Mouse (Mus musculus) layer of hippocampus, adult 2 months (tissue): Measurements from ENCODE around the gene Capn12. TPM values are rescaled to one million over a fixed set of nuclear protein-coding genes. Genes with fewer than 3 reads are reported as not detected.

Experiments used
- DNase-seq, 2 experiments: peaks; one replicate each; pipeline ENCODE4 v3.0.0; 2022; ENCODE audit warnings: low spot score in 2 of 2
- H3K27ac ChIP-seq: fragments of 200-600 bp; 2 replicates; pipeline ENCODE4 v1.8.1; 2022
- H3K4me3 ChIP-seq: fragments of 200-600 bp; 2 replicates; pipeline ENCODE4 v1.8.1; 2022; ENCODE audit warnings: mild to moderate bottlenecking
- CTCF ChIP-seq: fragments of 200-600 bp; conservative IDR thresholded peaks from 2 replicates; pipeline ENCODE4 v1.8.1; 2022; ENCODE audit warnings: antibody characterized with exemption, mild to moderate bottlenecking, moderate library complexity
- total RNA-seq, 2 experiments: library from RNA; stranded (reverse); gene quantifications; 2 replicates each; pipeline ENCODE4 v1.2.3; 2021

Capn12 gene
- total RNA-seq, 2 experiments from 2014 or later = 0.15 to 0.29 TPM

DNA sequence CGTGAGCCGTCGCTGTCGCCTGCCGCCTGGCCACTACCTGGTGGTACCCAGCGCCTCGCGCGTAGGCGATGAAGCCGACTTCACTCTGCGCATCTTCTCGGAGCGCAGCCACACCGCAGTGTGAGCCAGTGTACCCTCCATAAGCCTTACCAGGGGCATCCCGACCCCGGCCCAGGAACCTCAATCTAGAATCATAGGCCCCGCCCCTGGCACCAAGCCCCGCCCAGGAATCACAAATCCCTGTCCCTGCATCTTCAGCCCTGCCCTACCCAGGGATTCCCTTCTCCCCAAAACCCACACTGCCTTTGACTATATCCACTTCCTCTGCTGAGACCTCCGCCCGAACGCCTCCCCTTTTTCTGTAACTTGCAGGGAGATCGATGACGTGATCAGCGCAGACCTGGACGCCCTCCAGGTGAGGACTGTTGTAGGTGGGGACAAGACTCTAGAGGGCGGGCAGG is 7.5 kb downstream of the Capn12 start:
- H3K27ac ChIP-seq = no peak overlapping the region

DNA sequence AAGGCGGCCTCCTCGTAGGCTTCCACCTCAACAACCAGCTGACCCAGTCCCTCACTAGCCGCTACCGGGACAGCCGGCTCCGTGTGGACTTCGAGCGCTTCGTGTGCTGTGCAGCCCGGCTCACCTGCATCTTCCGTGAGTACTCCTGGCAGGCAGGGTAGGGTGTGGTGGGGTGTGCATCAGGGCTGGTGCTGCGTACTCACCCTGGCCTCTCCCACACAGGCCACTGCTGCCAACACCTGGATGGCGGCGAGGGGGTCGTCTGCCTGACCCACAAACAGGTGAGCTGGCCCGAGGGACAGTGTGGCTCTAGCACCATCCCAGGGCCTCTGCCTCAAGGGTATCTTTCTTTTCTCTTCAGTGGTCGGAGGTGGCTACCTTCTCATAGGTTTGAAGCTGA is 11.4 kb downstream of the Capn12 start:
- DNase-seq = no peak
- Histone ChIP-seq H3K27ac (no peak overlapping the region), H3K4me3 (no peak overlapping the region)
- no peak for TF ChIP-seq CTCF

More for the DNA sequence above, 7.5 kb downstream of the Capn12 start:
- DNase-seq = no peak
- no peak for TF ChIP-seq CTCF
- H3K4me3 ChIP-seq = peak overlapping the region; percentile 49

DNA sequence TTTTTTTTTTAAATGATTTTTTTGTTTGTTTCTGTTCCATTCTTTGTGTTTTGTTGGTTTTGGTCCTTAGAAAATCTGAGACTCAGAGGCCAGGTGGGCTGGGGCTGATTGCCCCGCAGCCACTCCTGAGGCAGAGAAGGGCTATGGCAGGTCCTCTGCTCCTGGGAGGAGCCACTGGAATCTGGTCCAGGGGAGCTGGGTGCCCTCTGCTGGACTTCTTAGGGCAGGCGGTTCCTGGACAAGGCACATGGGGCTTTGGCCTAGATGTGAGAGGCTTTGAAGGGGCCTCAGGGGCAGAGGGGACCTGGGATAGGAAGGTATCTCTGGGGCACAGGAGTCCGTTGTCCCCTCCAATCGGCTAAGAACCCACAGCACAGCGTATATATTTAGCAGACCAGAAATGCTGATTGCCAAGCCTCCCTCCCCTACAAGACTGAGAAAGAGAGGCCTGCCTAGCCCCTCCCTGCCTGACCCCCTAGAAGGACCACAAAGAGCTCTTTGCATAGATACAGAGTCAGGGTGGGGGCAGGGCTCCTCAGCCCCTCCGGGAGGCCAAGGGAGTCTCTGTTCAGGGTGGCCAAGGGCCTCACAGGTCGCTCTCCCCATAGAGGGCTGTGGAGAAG is 12.5 kb downstream of the Capn12 start:
- Histone ChIP-seq H3K4me3 (no peak overlapping the region), H3K27ac (no peak overlapping the region)
- peak; percentile 70 for TF ChIP-seq CTCF
- DNase-seq = no peak

DNA sequence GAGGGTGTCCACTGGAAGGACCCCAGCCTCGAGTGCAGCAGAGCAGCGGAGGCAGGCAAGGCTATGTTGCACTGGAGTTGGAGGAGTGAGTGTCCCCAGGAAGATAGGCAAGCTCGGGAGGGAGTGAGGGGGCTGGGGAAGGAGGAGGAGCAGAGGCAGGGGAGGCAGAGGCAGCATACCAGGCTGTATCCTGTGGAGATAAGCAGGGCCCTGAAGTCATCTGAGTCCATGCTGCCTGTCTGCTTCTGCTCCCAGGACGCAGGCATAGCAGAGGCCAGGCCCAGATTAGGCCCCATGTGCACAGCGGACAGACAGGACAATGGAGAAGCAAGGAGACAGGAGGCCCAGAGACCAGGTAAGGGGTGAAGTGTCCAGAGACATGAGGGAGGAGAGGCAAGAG is 13.7 kb downstream of the Capn12 start:
- H3K4me3 ChIP-seq = no peak overlapping the region
- DNase-seq = no peak
- TF ChIP-seq CTCF = no peak
- H3K27ac ChIP-seq = no peak overlapping the region

DNA sequence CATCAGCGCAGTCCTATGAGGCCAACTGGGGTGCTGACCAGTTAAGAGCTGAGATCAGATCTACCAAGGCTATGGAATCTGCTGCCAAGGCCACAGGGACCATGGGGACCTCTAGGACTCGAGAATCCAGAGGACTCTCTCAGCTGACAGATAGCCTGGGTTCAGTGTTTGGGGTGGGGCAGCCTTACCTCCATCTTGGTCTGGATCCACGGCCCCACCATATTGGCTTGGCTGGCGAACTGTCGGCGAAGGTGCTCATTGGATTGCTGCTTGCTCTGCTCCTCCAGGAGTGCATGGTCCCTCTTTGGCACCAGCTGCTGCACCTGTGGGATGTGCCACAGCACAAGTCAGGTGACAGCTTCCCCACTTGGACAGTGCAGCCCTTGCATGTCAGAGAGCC is 16.4 kb downstream of the Capn12 start:
- no peak overlapping the region for H3K27ac ChIP-seq
- no peak for TF ChIP-seq CTCF
- DNase-seq = no peak
- no peak overlapping the region for H3K4me3 ChIP-seq

DNA sequence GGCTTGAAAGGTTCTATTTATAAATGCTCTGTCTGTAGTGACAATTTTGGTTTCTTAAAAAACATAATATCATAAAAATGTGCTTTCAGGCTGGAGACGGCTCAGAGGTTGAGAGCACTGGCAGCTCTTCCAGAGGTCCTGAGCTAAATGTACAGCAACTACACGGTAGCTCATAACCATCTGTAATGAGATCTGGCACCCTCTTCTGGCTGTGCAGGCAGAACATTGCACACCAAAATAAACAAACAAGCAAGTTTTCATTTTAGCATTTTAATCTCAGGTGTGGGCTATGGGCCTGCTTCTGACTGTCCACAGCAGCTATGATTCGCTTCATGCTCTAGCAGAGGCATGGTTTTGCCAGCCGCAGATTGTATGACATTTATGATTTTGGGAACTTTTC is 18.8 kb downstream of the Capn12 start:
- peak; percentile 65 for TF ChIP-seq CTCF
- Histone ChIP-seq H3K27ac (peak overlapping the region; percentile 91), H3K4me3 (no peak overlapping the region)
- no peak for DNase-seq

DNA sequence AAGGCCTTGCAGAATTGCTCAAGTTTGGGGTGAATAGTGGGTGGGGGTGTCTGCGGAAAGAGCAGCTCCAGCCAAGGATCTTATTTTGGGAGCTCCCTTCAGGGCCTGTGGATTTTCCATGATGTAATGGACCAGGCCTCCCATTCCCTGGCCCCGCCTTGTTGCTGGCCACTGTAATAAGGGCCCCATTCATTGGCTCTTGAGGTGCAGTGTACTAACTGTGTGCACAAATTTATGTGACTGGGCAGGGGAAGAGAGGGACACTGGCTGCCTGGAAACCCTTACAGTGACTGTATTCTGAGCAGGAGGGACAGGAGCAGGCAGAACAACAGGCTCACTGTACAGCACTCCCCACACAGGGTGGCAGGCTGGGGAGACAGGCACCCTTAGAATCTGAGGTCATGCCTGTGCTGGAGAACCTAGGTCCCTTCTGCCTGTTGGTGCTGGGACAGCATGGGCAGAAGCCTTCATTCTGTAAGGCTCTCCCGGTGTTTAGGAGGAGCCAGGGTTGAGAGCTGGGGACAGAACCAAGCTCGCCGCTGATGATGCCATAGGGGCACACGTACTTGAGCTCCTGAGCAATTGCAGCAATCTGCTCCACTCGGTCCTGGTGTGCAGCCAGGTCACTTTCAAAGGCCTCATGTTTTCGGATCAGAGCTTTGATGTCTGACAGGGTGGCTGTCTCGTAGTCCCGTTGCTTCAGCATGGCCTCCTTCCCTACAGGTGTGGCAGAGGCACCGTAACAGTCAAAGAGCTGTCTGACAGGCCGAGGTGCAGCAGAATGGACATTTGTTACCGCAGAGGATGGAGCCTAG is 20.3 kb downstream of the Capn12 start:
- peak in 1 of 2 experiments; percentile 37 for DNase-seq
- TF ChIP-seq CTCF = no peak
- Histone ChIP-seq H3K27ac (peak overlapping the region; percentile 91), H3K4me3 (no peak overlapping the region)

DNA sequence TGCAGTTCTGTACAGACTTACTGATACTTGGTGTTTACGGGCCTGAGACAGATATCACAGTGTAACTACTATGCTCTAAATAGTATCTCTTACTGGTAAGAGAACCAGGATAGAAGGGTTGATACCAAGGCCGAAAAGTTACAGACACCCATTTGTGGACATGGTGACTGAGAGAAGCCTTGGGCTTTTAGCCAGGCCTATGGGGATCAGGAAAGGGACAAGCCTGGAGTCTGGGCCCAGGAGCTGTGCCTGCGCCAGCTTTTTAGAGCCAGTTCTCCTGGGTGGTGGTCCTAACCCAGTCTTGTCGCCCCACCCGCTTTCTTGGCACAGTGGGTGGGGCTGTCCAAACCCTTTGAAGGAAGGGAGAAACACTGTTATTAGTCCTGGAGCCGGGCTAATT is 21.0 kb downstream of the Capn12 start:
- H3K27ac ChIP-seq = peak overlapping the region; percentile 91
- no peak for TF ChIP-seq CTCF
- no peak for DNase-seq
- H3K4me3 ChIP-seq = no peak overlapping the region

DNA sequence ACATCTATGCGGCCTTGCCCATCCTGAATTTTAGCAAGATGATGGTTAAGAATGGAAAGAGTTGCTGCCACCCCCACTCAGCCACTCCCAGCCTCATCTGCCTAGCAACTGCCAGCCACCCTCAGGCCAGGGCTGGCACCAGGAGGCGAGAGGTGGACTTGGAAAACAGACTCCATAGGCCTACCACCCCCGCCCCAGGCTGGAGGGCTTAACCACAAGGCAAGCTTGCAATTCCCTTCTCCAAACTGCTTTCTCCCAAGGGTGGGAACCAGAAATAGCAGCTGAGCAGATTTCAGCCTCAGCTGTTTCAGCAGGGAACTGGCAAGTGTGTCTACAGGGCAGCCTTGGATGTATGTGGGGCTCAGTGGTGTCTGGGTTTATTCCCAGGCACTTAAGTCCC is 21.6 kb downstream of the Capn12 start:
- H3K4me3 ChIP-seq = no peak overlapping the region
- peak; percentile 66 to 68 for DNase-seq
- peak overlapping the region; percentile 91 for H3K27ac ChIP-seq
- no peak for TF ChIP-seq CTCF

DNA sequence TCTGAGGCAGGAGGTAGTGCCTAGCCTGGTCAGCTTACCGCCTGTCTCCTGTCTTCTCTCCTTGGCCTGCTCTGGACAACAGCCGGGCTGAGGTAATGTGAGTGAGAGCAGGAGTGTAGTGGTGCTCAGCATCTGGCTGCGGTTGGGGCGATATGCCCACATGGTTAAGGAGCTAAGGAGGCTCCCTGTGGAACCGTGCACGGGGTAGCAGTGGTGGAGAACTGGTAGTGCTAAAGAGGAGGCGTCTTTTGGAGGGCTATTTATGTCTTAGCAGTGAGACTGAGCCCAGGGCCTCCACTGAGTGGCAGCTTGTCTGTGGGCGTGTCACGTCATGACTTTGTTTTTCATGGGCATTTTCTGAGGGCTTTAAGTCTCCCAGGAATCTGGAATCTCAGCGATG is 22.6 kb downstream of the Capn12 start:
- DNase-seq = peak; percentile 74 to 78
- no peak for TF ChIP-seq CTCF
- peak overlapping the region; percentile 91 for H3K27ac ChIP-seq

DNA sequence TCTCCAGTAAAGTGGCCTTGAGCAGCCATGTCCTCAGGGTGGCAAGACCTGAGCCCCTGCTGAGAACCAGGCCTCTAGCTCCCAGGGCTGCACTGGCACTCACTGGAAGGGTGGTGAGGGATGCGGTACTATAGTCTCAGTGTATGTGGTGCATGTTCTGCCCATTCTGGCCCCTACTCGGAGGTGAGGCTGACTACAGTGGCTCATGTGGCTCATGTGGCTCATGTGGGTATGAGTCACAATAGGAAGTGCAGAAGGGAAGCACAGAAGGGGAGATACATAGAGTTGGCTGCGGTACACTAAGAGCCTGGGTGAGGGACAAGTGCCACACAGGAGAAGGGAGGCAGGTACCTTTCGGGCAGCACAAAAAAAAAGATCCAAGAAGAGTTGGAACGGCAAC is 26.0 kb downstream of the Capn12 start:
- H3K27ac ChIP-seq = peak overlapping the region; percentile 52; the same call in 1 of the 2 replicates
- DNase-seq = no peak
- H3K4me3 ChIP-seq = no peak overlapping the region
- no peak for TF ChIP-seq CTCF

More for the DNA sequence above, 22.6 kb downstream of the Capn12 start:
- H3K4me3 ChIP-seq = no peak overlapping the region

DNA sequence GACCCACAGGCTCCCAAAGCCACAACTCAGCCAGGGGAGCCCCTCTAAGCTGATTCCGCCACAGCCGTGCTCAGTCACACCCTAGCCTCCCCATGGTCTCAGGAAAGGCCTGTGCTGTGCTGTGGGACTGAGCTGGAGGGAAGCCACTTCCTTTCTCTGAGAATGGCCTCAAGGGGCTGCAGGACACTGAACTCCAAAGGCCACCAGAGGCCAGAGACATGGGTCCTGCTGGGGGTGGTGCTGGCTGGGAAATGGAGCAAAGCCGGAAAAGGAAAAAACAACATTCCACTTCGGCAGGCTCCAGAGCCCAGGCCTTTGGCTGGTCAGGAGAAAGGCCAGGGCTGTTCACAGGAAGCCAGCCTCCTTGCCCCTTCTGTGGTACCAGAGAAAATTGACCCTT is 30.4 kb downstream of the Capn12 start:
- DNase-seq = no peak
- TF ChIP-seq CTCF = peak; percentile 47
- no peak overlapping the region for H3K4me3 ChIP-seq
- peak overlapping the region; percentile 85; the same call in 1 of the 2 replicates for H3K27ac ChIP-seq

DNA sequence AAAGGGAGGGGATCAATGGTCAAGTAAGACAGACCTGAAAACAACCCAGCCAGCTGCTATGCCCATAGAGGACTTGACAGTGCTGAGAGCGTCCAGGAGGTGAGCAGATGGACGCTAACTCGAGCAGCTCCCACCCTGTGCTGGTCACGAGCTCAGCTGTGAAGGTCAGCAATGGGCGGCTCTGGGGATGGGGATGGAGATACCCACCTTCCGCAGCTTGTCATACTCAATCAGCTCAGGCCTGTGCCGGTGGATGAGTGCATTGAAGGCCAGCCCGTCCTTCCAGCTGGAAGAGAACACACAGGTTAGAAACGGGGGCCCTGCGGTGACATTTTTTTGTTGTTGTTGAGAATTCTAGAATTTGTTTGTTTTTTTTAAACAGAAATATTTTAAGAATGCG is 31.9 kb downstream of the Capn12 start:
- peak overlapping the region; percentile 51; the same call in 1 of the 2 replicates for H3K27ac ChIP-seq
- DNase-seq = no peak
- H3K4me3 ChIP-seq = no peak overlapping the region
- no peak for TF ChIP-seq CTCF
